Mouse (Mus musculus) neural tube, embryonic 11.5 days (tissue): ENCODE measurements around the gene Cpeb3. TPM values are rescaled to one million over a fixed set of nuclear protein-coding genes. Genes with fewer than 3 reads are reported as not detected.

ENCODE experiments used
- ATAC-seq: fragments of 200-750 bp; cut with Nextera tagmentation; 2 replicates; pipeline ENCODE4 v1.8.0; 2017; ENCODE audit warnings: moderate number of reproducible peaks, mild to moderate bottlenecking, moderate TSS enrichment, moderate library complexity; ENCODE audit not compliant: insufficient read depth, low FRiP score, low TSS enrichment
- DNase-seq: peaks from one replicate; pipeline ENCODE4 v3.0.0-alpha.2; 2015; ENCODE audit warnings: low spot score
- H3K27ac ChIP-seq: fragments of 300-500 bp; sonication (generic); 2 replicates; pipeline ENCODE4 v1.5.1; 2014; ENCODE audit warnings: low read depth, mild to moderate bottlenecking, low read length
- H3K27me3 ChIP-seq: fragments of 300-500 bp; sonication (generic); 2 replicates; pipeline ENCODE4 v1.6.1; 2014; ENCODE audit warnings: mild to moderate bottlenecking, low read length, mixed read lengths; ENCODE audit not compliant: control insufficient read depth, insufficient read depth
- H3K36me3 ChIP-seq: fragments of 300-500 bp; sonication (generic); 2 replicates; pipeline ENCODE4 v1.6.1; 2014; ENCODE audit warnings: mild to moderate bottlenecking, low read length, moderate library complexity, mixed read lengths; ENCODE audit not compliant: control insufficient read depth, insufficient read depth
- H3K4me1 ChIP-seq: fragments of 300-500 bp; sonication (generic); 2 replicates; pipeline ENCODE4 v1.6.1; 2014; ENCODE audit warnings: low read length, mixed read lengths; ENCODE audit not compliant: control insufficient read depth, insufficient read depth
- H3K4me2 ChIP-seq: fragments of 300-500 bp; sonication (generic); 2 replicates; pipeline ENCODE4 v1.6.1; 2014; ENCODE audit warnings: low read depth, mild to moderate bottlenecking, moderate library complexity
- H3K4me3 ChIP-seq: fragments of 300-500 bp; sonication (generic); 2 replicates; pipeline ENCODE4 v1.5.1; 2014; ENCODE audit warnings: low read depth, low read length
- H3K9ac ChIP-seq: fragments of 300-500 bp; sonication (generic); 2 replicates; pipeline ENCODE4 v1.6.1; 2014; ENCODE audit warnings: mild to moderate bottlenecking, low read length
- H3K9me3 ChIP-seq: fragments of 300-500 bp; sonication (generic); 2 replicates; pipeline ENCODE4 v1.6.1; 2016; ENCODE audit warnings: low read length; ENCODE audit not compliant: control insufficient read depth
- WGBS: fragments of 180-500 bp; shearing (Covaris S2); extraction: QIAGEN DNeasy Blood & Tissue Kit; methylation state at CpG from one replicate; pipeline ENCODE4 v1.1.7; 2014; 5-methylcytosine and 5-hydroxymethylcytosine counted together
- polyA plus RNA-seq: library from polyadenylated mRNA; unstranded; fragments of >200 nt; fragmentation: Nextera tagmentation; extraction: Ambion mirVana; gene quantifications from 2 replicates; pipeline ENCODE4 v1.2.1, GENCODE M21; 2014

Cpeb3 gene
- polyA plus RNA-seq, 1 experiment from 2014 or later, result 4.3 TPM

DNA sequence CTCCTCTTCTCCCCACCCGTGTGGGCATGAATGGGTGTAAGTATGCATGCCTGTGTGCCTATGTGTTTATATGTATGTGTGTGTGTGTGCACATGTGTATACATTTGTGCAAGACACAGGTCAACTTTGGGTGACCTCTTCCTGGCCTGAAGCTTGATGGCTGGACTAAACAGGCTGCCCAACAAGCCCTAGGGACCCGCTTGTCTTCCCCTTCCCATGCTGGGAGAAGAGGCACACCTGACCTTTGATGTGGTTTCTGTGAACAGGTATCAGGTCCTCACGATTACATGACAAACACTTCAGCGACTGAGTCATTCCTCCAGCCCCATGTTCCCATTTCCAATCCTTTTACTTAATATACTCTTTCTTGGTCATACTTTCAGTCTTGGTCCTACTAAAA lies 131.8 kb downstream of the Cpeb3 start:
- Histone ChIP-seq H3K4me3 (no peak overlapping the region), H3K4me1 (no peaks in the 10 kb centered on the region), H3K27me3 (no peaks in the 10 kb centered on the region), H3K9ac (no peak overlapping the region), H3K27ac (no peak overlapping the region), H3K9me3 (no peaks in the 10 kb centered on the region), H3K36me3 (no peaks in the 10 kb centered on the region), H3K4me2 (no peak overlapping the region)
- DNase-seq, result no peak
- no peak for ATAC-seq
- 90% methylated on average over 4 of the region's 4 CpGs for WGBS

GRCm38 (mm10) chr19:37076116-37076515 lies 132.3 kb downstream of the Cpeb3 start:
- Histone ChIP-seq H3K4me1 (no peaks in the 10 kb centered on the region), H3K4me3 (no peak overlapping the region), H3K4me2 (no peak overlapping the region), H3K9me3 (no peaks in the 10 kb centered on the region), H3K9ac (no peak overlapping the region), H3K36me3 (no peaks in the 10 kb centered on the region), H3K27ac (no peak overlapping the region), H3K27me3 (no peaks in the 10 kb centered on the region)
- DNase-seq, result no peak
- 63% methylated on average over 2 of the region's 2 CpGs for WGBS
- no peak for ATAC-seq

DNA sequence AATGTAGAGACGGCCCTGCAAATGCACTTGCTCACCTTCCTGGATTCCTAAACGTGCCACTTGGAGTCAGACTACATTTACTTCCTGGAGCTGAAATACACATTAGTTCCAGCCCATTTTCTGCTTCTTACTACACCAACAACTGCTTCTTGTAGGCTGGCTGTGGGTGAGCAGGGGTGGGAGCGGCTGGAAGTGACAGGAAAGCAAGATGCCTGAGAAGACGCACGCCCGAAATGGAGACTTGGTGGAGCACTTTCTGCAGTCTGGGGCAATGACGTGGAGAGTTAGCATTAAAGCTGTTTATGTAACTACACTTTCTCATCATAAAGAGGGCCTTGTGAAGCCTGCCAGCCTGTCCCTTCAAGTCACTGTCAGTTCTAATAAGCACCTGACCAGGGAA lies 132.7 kb downstream of the Cpeb3 start:
- H3K4me2 ChIP-seq, result no peak overlapping the region
- no peak for DNase-seq
- H3K9me3 ChIP-seq, result no peaks in the 10 kb centered on the region
- no peak for ATAC-seq
- no peak overlapping the region for H3K9ac ChIP-seq
- H3K27me3 ChIP-seq, result no peaks in the 10 kb centered on the region
- no peak overlapping the region for H3K4me3 ChIP-seq
- 73% methylated on average over 7 of the region's 7 CpGs for WGBS
- no peaks in the 10 kb centered on the region for H3K36me3 ChIP-seq
- no peak overlapping the region for H3K27ac ChIP-seq
- no peaks in the 10 kb centered on the region for H3K4me1 ChIP-seq

GRCm38 (mm10) chr19:37074726-37075125 lies 133.7 kb downstream of the Cpeb3 start:
- H3K27me3 ChIP-seq, result no peaks in the 10 kb centered on the region
- DNase-seq (no peak), ATAC-seq (no peak)
- no peak overlapping the region for H3K27ac ChIP-seq
- H3K4me3 ChIP-seq, result no peak overlapping the region
- WGBS, result 73% methylated on average over 5 of the region's 5 CpGs
- H3K9me3 ChIP-seq, result no peaks in the 10 kb centered on the region
- no peak overlapping the region for H3K4me2 ChIP-seq
- no peaks in the 10 kb centered on the region for H3K4me1 ChIP-seq
- H3K9ac ChIP-seq, result no peak overlapping the region
- H3K36me3 ChIP-seq, result no peaks in the 10 kb centered on the region

- Histone ChIP-seq H3K27ac (no peak overlapping the region), H3K9ac (no peak overlapping the region), H3K4me2 (no peak overlapping the region), H3K9me3 (no peaks in the 10 kb centered on the region), H3K4me1 (no peaks in the 10 kb centered on the region), H3K27me3 (no peaks in the 10 kb centered on the region), H3K36me3 (no peaks in the 10 kb centered on the region), H3K4me3 (no peak overlapping the region)
- WGBS, result 94% methylated on average over 3 of the region's 3 CpGs
- no peak for DNase-seq
- ATAC-seq, result no peak
Observed at GRCm38 (mm10) chr19:37074276-37074675, 134.1 kb downstream of the Cpeb3 start.

DNA sequence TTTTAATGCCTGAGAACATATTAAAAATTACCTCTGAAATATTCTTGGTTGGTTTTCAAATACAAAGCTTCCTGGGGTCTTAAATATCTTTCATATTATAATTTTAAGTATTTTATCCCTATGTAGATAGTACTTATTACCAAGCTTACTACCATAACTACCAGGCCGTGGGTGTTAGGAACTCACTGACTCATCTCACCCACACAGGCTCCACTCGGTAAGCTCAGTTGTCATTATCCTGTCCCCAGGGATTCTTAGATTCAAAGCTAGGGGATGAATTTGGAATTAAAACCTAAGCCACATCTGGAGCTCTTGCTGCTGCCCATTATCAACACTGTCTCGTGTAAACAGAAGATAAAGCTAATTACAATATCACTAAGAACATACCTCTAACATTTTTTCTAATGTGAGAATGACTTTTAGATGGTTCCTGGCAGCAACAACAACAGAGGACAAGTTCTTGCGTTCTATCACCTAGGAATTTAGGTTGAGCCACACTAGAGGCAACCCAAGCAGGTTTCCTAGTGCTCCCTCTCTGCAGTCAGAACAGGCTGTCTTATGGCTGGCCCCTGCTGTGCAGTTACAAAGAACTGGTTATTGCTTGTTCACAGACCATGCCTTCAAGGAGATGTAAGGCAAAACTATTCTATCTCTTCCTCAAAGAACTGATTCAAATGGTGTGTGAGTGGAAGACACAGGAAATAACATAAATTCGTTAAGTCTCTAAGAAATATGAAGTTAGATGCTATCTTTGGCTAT lies 135.4 kb downstream of the Cpeb3 start:
- no peaks in the 10 kb centered on the region for H3K36me3 ChIP-seq
- H3K9me3 ChIP-seq, result no peaks in the 10 kb centered on the region
- no peaks in the 10 kb centered on the region for H3K27me3 ChIP-seq
- no peak overlapping the region for H3K4me2 ChIP-seq
- no peak for DNase-seq
- no peak overlapping the region for H3K9ac ChIP-seq
- 65% methylated on average over 5 of the region's 5 CpGs for WGBS
- no peak overlapping the region for H3K27ac ChIP-seq
- no peaks in the 10 kb centered on the region for H3K4me1 ChIP-seq
- no peak overlapping the region for H3K4me3 ChIP-seq
- ATAC-seq, result no peak

GRCm38 (mm10) chr19:37069243-37069642 lies 139.2 kb downstream of the Cpeb3 start:
- no peaks in the 10 kb centered on the region for H3K36me3 ChIP-seq
- no peak overlapping the region for H3K27ac ChIP-seq
- WGBS, result 90% methylated on average over 4 of the region's 4 CpGs
- no peaks in the 10 kb centered on the region for H3K4me1 ChIP-seq
- H3K27me3 ChIP-seq, result no peaks in the 10 kb centered on the region
- no peak overlapping the region for H3K9ac ChIP-seq
- H3K4me2 ChIP-seq, result no peak overlapping the region
- DNase-seq (no peak), ATAC-seq (no peak)
- H3K4me3 ChIP-seq, result no peak overlapping the region
- no peaks in the 10 kb centered on the region for H3K9me3 ChIP-seq

GRCm38 (mm10) chr19:37060078-37060477 lies 148.3 kb downstream of the Cpeb3 start:
- DNase-seq (no peak), ATAC-seq (no peak)
- Histone ChIP-seq H3K27me3 (no peaks in the 10 kb centered on the region), H3K9me3 (no peaks in the 10 kb centered on the region), H3K4me2 (no peak overlapping the region), H3K36me3 (no peaks in the 10 kb centered on the region), H3K4me1 (no peaks in the 10 kb centered on the region), H3K27ac (no peak overlapping the region), H3K9ac (no peak overlapping the region), H3K4me3 (no peak overlapping the region)
- WGBS, result 91% methylated on average over 4 of the region's 4 CpGs

DNA sequence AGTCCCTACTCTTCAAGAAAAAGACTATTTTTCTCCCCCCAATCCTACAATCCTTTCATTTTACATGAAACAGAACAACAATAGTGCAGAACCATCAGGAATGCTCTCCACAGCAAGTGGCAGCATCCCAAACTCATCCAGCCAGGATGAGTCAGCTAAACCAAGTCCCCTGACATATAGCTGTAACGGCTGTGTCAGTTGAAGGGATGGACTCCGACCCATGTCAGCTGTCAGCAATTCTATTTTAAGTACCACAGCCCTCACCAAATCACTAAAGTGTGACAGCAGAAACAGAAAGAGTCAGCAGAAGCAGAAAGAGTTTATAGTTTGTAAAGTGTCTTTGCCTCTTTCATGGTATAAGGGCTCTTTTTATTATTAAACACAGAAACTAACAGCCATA lies 148.8 kb downstream of the Cpeb3 start:
- ATAC-seq, result no peak
- Histone ChIP-seq H3K36me3 (no peaks in the 10 kb centered on the region), H3K9me3 (no peaks in the 10 kb centered on the region), H3K4me2 (no peak overlapping the region), H3K27ac (no peak overlapping the region), H3K27me3 (no peaks in the 10 kb centered on the region), H3K9ac (no peak overlapping the region), H3K4me1 (no peaks in the 10 kb centered on the region), H3K4me3 (no peak overlapping the region)
- no peak for DNase-seq
- WGBS, result 71% methylated on average over 2 of the region's 2 CpGs
